ENCODE assay signal across 8 mouse cellular contexts in genomic region chr5:48889395-48890194, GRCm38 (mm10).
DNase-seq lines count a peak whose midpoint lies in the region; ATAC-seq lines count a peak whose summit lies in the region.

No protein-coding gene starts in this region.

- H3K36me3 ChIP-seq in embryonic facial prominence, embryonic 10.5 days (replicated peaks), result no peaks in the 10 kb centered on the region
- H3K36me3 ChIP-seq in intestine, embryonic 16.5 days (ENCODE audit: control insufficient read depth, insufficient read depth, low read length), result no peaks in the 10 kb centered on the region

- peaks cover 10% of the 10 kb centered on the region for H3K4me1 ChIP-seq in embryonic facial prominence, embryonic 10.5 days
- no peaks in the 10 kb centered on the region for H3K4me1 ChIP-seq in intestine, embryonic 16.5 days (ENCODE audit: control insufficient read depth, insufficient read depth, low read length)

- H3K9ac ChIP-seq in intestine, embryonic 16.5 days (ENCODE audit: low read depth, low read length), result 0 out of 2 replicates have a peak overlapping the region, but pooled peaks have one; percentile 0

- no peaks in the 10 kb centered on the region for H3K27me3 ChIP-seq in embryonic facial prominence, embryonic 10.5 days (replicated peaks; ENCODE audit: low read depth, poor library complexity, severe bottlenecking)
- H3K27me3 ChIP-seq in intestine, embryonic 16.5 days (replicated peaks; ENCODE audit: control insufficient read depth, insufficient read depth, low read length), result no peaks in the 10 kb centered on the region

- peak overlapping the region; percentile 52 for H3K4me3 ChIP-seq in embryonic facial prominence, embryonic 10.5 days
- H3K4me3 ChIP-seq in intestine, embryonic 16.5 days (ENCODE audit: low read length), result peak overlapping the region; percentile 25

- WGBS in embryonic facial prominence, embryonic 10.5 days, result 10% methylated on average over 18 of the region's 18 CpGs
- WGBS in intestine, embryonic 16.5 days, result 8% methylated on average over 18 of the region's 18 CpGs

- peak overlapping the region; percentile 56 for H3K4me2 ChIP-seq in intestine, embryonic 16.5 days (ENCODE audit: low read depth, low read length)

- H3K27ac ChIP-seq in embryonic facial prominence, embryonic 10.5 days (replicated peaks), result 0 out of 2 replicates have a peak overlapping the region, but pooled peaks have one; percentile 10
- H3K27ac ChIP-seq in intestine, embryonic 16.5 days (ENCODE audit: low read length), result no peak overlapping the region

- DNase-seq in adrenal gland, adult (ENCODE audit: inconsistent age in 2 of 2, low spot score in 1 of 2), result peak; percentile 3 to 42
- no peak for DNase-seq in adrenal gland, adult 8-10 months
- peak; percentile 1 to 16 for DNase-seq in adrenal gland, adult 18-20 months (ENCODE audit: low spot score in 2 of 2)
- DNase-seq in embryonic facial prominence, embryonic 10.5 days (ENCODE audit: low spot score), result peak; percentile 57
- DNase-seq in lung, postnatal 14 days, result peak; percentile 2
- DNase-seq in right cerebral cortex, postnatal 36 days (ENCODE audit: low spot score in 2 of 2), result peak; percentile 5 to 8
- DNase-seq in urinary bladder, postnatal 25 days (ENCODE audit: low spot score), result no peak

- H3K9me3 ChIP-seq in embryonic facial prominence, embryonic 10.5 days, result no peaks in the 10 kb centered on the region
- H3K9me3 ChIP-seq in intestine, embryonic 16.5 days (ENCODE audit: control insufficient read depth, low read length), result no peaks in the 10 kb centered on the region

- ATAC-seq in intestine, embryonic 16.5 days, result peak; percentile 63

Comparison
In these comparisons a context has a peak if more than half of its experiments do, and no peak if none do; other contexts are left out.
1. DNase-seq: peak in adrenal gland, adult (2 of 2), adrenal gland, adult 18-20 months (2 of 2), embryonic facial prominence, embryonic 10.5 days (single experiment), lung, postnatal 14 days (single experiment) and right cerebral cortex, postnatal 36 days (2 of 2); none in adrenal gland, adult 8-10 months (single experiment) and urinary bladder, postnatal 25 days (single experiment).